Mouse (Mus musculus) cortical plate, adult 2 months (tissue): Measurements from ENCODE around the gene Rsph3a. TPM values are rescaled to one million over a fixed set of nuclear protein-coding genes. Genes with fewer than 3 reads are reported as not detected.
"Not testable (repeated sequence)": the region's sequence is repeated elsewhere in the genome, so short reads cannot be mapped to it uniquely, and the experiment has no call there.

Source experiments
- H3K27ac ChIP-seq: fragments of 200-500 bp; 2 replicates; pipeline ENCODE4 v1.5.1; 2012; ENCODE audit warnings: low read length, control low read depth, inconsistent platforms; ENCODE audit not compliant: insufficient read depth
- H3K4me1 ChIP-seq: fragments of 200-500 bp; 2 replicates; pipeline ENCODE4 v1.6.1; 2011; ENCODE audit warnings: low read length; ENCODE audit not compliant: control insufficient read depth, insufficient read depth
- H3K4me3 ChIP-seq: fragments of 200-500 bp; 2 replicates; pipeline ENCODE4 v1.5.1; 2011; ENCODE audit warnings: mild to moderate bottlenecking, low read length, control low read depth; ENCODE audit not compliant: insufficient read depth
- CTCF ChIP-seq: fragments of 200-500 bp; IDR thresholded peaks from 2 replicates; pipeline ENCODE4 v1.5.1; 2011; ENCODE audit warnings: mild to moderate bottlenecking, control low read depth, low read length; ENCODE audit not compliant: insufficient read depth; ENCODE audit errors: extremely low read depth
- POLR2A ChIP-seq: fragments of 200-500 bp; IDR thresholded peaks from 2 replicates; pipeline ENCODE4 v1.6.1; 2011; ENCODE audit warnings: mild to moderate bottlenecking, low read length, control low read depth; ENCODE audit not compliant: insufficient read depth; ENCODE audit errors: extremely low read depth
- polyA plus RNA-seq: library from polyadenylated mRNA; depleted of rRNA; stranded (reverse); fragments of >200 nt; gene quantifications from 2 replicates; pipeline ENCODE4 v1.2.3, GENCODE M21; 2012; rRNA removed

Rsph3a gene
- polyA plus RNA-seq: 37.4 and 46.6 TPM in 2 replicates

GRCm38 (mm10) chr17:7945117-7946052, at the start of gene Rsph3a:
Gene Rsph3a, plus strand, starts transcription at chr17:7945614.
- peak within 1 kb of the TSS; percentile 55 for H3K4me3 ChIP-seq
- TF ChIP-seq POLR2A: peak; percentile 25; the same call in 1 of the 2 replicates
- H3K27ac ChIP-seq: peak within 1 kb of the TSS; percentile 81; the same call in 1 of the 2 replicates
- not testable (repeated sequence) for H3K4me1 ChIP-seq

- H3K27ac ChIP-seq: no peak overlapping the region
- H3K4me3 ChIP-seq: no peak overlapping the region
- no peaks in the 10 kb centered on the region for H3K4me1 ChIP-seq
- no peak for TF ChIP-seq POLR2A
These were observed 49.3 kb upstream of the Rsph3a start for GRCm38 (mm10) chr17:7896047-7896635.

- H3K4me3 ChIP-seq: no peak overlapping the region
- no peaks in the 10 kb centered on the region for H3K4me1 ChIP-seq
- TF ChIP-seq POLR2A (no peak), CTCF (no peak)
- no peak overlapping the region for H3K27ac ChIP-seq
These were observed 48.3 kb upstream of the Rsph3a start for GRCm38 (mm10) chr17:7897120-7897519.

- Histone ChIP-seq H3K4me3 (no peak overlapping the region), H3K27ac (no peak overlapping the region), H3K4me1 (no peaks in the 10 kb centered on the region)
- TF ChIP-seq POLR2A: no peak
- no peak for TF ChIP-seq CTCF
These were observed 47.7 kb upstream of the Rsph3a start for GRCm38 (mm10) chr17:7897756-7898155.

- no peaks in the 10 kb centered on the region for H3K4me1 ChIP-seq
- no peak overlapping the region for H3K27ac ChIP-seq
- TF ChIP-seq POLR2A (no peak), CTCF (no peak)
- H3K4me3 ChIP-seq: no peak overlapping the region
These were observed 46.2 kb upstream of the Rsph3a start for GRCm38 (mm10) chr17:7899233-7899632.

- Histone ChIP-seq H3K4me1 (no peaks in the 10 kb centered on the region), H3K4me3 (no peak overlapping the region), H3K27ac (no peak overlapping the region)
- TF ChIP-seq CTCF (no peak), POLR2A (no peak)
These were observed 45.5 kb upstream of the Rsph3a start for GRCm38 (mm10) chr17:7899961-7900360.

GRCm38 (mm10) chr17:7901536-7901935, 43.9 kb upstream of the Rsph3a start:
- no peak overlapping the region for H3K27ac ChIP-seq
- TF ChIP-seq POLR2A (no peak), CTCF (no peak)

GRCm38 (mm10) chr17:7902362-7902761, 43.1 kb upstream of the Rsph3a start:
- no peak for TF ChIP-seq CTCF
- no peak for TF ChIP-seq POLR2A
- no peaks in the 10 kb centered on the region for H3K4me1 ChIP-seq
- no peak overlapping the region for H3K27ac ChIP-seq
- H3K4me3 ChIP-seq: no peak overlapping the region

More at GRCm38 (mm10) chr17:7901536-7901935, 43.9 kb upstream of the Rsph3a start:
- Histone ChIP-seq H3K4me3 (no peak overlapping the region), H3K4me1 (no peaks in the 10 kb centered on the region)

GRCm38 (mm10) chr17:7904992-7905391, 40.4 kb upstream of the Rsph3a start:
- no peak for TF ChIP-seq POLR2A
- TF ChIP-seq CTCF: no peak
- Histone ChIP-seq H3K4me3 (no peak overlapping the region), H3K27ac (no peak overlapping the region), H3K4me1 (no peaks in the 10 kb centered on the region)

- TF ChIP-seq CTCF (no peak), POLR2A (no peak)
- no peaks in the 10 kb centered on the region for H3K4me1 ChIP-seq
- no peak overlapping the region for H3K27ac ChIP-seq
- H3K4me3 ChIP-seq: no peak overlapping the region
These were observed 39.3 kb upstream of the Rsph3a start for GRCm38 (mm10) chr17:7905936-7906685.
